Mouse (Mus musculus): Measurements from ENCODE around the gene Trhr2.

- TF ChIP-seq POLR2A (IDR thresholded peaks at IDR 0.05; ENCODE audit: insufficient read depth, low read depth, low read length) (no peak), CTCF (IDR thresholded peaks at IDR 0.05) (no peak)
Measured at GRCm38 (mm10) chr8:122344219-122344618, 16.3 kb downstream of the Trhr2 start.
